Mouse (Mus musculus) frontal cortex, postnatal 14 days (tissue): ENCODE results near the gene Pck1.

Experiments used
- DNase-seq, 2 experiments: peaks; one replicate each; pipeline ENCODE4 v3.0.0; 2022; ENCODE audit warnings: low spot score in 2 of 2

Gene Pck1

DNA sequence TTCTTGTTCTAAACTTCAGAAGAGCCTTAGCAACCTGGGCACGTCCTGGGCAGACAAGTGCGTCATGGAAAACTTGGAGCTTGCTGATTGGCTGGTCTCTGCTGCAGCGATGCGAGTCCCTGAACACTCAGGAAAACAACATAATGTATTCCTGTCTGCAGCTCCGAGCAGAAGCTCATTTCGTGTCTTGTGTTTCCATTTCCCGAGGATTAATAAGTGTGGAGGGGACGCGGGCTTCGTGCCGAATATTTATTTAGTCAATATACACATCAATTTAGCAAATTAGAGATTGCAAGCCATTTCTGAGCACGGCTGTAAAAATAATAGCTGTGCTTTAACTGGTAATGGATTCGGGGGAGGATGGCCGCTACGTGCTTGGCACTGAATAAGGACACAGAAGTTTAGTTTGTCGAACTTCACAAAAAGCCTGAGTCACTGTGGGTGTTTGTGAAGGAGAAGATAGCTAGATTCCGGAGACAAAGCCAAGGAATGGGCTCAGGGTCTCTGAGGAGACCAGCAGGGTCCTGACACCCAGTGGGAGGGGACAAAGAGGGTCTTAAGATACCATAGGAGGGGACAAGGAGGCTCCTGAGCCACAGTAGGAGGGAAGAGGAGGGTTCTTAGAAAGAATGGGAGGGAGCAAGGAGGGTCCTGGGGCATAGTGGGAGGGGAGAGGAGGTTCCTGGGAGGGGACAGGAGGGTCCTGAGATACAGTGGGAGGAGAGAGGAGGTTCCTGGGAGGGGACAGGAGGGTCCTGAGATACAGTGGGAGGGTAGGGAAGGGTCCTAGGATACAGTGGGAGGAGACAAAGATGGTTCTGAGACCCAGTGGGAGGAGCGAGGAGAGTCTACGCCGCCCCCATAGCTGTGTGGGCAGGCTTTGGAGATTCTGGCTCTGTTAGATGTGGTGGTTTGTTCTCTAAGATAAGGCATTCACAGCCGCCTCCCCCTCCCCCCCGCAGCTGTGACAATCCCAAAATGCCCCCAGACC lies 21.0 kb downstream of the Pck1 start:
- DNase-seq = peak; percentile 69 to 79

- DNase-seq = peak; percentile 2 to 3
These were observed 21.7 kb downstream of the Pck1 start for GRCm38 (mm10) chr2:173174569-173174968.

GRCm38 (mm10) chr2:173175703-173176102 lies 22.9 kb downstream of the Pck1 start:
- peak in 1 of 2 experiments; percentile 6 for DNase-seq

GRCm38 (mm10) chr2:173177481-173177880 lies 24.6 kb downstream of the Pck1 start:
- no peak for DNase-seq

DNA sequence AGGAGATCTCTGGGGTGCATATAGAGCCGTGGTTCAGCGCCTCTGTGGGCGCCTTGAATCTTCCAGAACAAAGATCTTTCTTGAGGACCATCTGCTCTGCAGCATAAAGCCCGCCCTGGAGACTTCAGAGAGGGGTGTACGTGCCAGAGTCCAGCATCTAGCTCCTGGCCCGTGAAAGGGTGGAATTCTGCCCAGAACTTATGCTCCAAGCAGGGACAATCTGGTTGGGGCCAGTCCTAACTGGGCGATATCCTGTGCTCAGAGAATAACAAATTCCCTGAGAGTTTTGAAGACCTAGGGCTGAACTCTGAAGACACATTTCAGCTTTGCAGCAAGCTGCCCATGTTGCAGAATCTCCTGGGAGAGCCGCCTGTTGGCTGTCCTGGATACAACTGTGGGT lies 25.1 kb downstream of the Pck1 start:
- no peak for DNase-seq

DNA sequence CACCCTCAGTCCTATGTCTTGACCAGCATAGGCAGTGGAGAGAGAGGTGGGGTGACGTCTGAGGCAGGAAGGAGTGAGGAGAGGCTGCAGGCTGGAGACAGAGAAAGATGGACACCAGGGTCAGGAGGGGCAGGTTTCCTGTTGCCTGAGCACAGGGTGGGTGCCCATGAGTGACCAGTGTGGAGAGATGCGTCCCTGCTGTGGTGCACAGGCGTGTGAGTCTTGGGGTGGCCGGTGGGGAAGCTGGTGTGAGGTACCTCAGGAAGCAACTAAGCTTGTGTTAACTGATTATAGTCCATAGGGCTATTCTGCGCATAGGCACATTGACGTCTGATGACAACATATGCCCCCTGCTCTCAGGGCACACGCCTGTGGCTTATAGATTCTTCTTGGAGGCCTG lies 26.2 kb downstream of the Pck1 start:
- DNase-seq = no peak

DNA sequence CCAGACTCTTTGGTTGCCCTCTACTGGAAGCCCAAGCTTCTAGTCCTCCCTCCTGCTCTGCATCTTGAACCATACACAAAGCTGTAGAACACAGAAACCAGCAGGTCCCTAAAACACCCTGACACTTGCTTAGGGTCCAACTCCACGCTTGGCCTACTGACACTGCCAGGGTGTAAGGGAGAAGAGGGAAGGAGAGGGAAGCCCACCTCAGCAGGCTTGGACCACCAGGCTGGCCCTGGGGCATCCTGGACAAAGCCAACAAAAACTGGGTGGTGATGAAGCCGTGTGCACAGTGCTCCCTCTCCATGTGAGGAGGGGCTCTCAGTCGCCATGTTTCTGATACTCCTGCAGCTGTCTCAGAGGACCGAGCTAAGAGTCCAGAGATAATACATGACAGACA lies 27.2 kb downstream of the Pck1 start:
- DNase-seq = no peak

GRCm38 (mm10) chr2:173180721-173181388 lies 28.0 kb downstream of the Pck1 start:
- DNase-seq = no peak

DNA sequence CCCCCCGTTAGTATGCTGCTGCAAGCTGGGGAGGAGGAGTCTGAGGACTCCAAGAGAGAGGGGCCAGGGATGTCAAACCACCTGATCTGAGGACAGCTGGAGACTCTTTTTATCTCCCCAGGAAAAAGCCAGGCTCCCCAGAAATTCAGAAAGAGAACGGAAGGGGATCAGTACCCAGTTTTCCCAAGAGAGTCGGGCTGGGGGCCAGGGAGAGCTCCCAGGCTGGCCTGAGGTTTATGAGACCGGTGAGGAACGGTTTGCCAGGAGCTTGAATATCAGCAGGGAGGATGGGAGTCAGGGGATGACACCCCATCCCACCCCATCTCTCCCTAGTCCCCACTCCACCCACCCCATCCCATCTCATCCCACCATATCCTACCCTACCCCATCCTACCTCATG lies 28.6 kb downstream of the Pck1 start:
- no peak for DNase-seq

GRCm38 (mm10) chr2:173181901-173182300 lies 29.1 kb downstream of the Pck1 start:
- no peak for DNase-seq

GRCm38 (mm10) chr2:173182796-173183195 lies 29.9 kb downstream of the Pck1 start:
- no peak for DNase-seq

DNA sequence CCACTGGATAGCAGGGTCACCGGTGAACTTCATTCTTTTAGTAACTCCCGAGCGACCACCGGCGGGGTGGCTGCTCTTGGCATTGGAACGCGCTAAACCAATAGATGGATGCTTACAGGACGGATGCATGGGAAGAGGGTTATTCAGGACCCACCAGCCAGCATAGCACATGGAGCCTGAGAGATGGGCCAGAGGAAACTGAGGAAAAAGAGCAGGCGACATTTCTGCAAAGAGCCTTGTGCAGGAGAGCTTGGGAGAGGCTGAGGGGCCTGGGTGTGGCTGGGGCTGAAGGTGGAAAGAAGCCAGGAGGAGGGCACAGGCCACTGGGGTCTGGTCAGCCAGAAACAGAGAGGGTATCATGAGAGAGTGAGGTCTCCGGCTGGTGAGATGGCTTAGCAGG lies 30.5 kb downstream of the Pck1 start:
- no peak for DNase-seq

- DNase-seq = peak in 1 of 2 experiments; percentile 60
These were observed 31.1 kb downstream of the Pck1 start for GRCm38 (mm10) chr2:173183836-173184460.

- DNase-seq = no peak
These were observed 31.7 kb downstream of the Pck1 start for GRCm38 (mm10) chr2:173184475-173185080.

DNA sequence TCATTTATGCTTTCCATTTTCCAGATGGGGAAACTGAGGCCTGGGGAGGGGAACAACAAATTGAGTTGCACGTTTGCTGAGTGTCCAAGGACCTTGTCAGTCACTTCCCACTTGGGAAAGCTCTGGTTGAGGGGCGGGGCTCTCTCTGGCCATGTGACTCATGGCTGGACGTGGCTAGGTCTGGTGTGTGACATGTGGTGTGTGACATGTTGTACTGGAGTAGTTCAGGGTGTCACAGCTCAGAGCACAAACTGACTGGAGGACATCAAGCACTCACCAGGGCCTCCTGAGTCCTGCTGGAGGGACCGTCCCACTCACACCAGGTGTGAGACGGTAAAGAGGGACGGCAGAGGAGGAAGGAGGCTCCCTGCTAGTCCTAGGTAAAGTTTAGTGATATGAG lies 32.4 kb downstream of the Pck1 start:
- no peak for DNase-seq

- peak; percentile 63 to 83 for DNase-seq
These were observed 33.4 kb downstream of the Pck1 start for GRCm38 (mm10) chr2:173186047-173186943.

GRCm38 (mm10) chr2:173187182-173187855 lies 34.5 kb downstream of the Pck1 start:
- no peak for DNase-seq

DNA sequence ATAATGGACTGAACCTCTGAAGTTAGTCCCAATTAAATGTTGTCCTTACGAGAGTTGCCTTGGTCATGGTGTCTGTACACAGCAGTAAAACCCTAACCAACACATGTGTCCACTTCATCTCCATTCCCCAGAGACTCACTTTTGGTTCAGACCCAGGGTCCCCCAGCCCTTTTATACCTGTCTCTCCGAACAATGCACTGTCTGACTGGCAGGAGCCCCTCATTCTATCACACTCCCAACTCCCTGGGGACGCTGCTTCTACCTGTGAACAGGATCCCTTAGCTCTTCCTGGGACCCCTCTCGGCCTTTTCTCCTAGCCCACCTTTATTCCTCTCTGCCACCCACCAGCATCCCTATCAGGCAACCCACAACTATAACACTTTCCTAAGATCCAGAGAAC lies 41.9 kb downstream of the Pck1 start:
- DNase-seq = no peak

GRCm38 (mm10) chr2:173202924-173203689 lies 50.3 kb downstream of the Pck1 start:
- no peak for DNase-seq

DNA sequence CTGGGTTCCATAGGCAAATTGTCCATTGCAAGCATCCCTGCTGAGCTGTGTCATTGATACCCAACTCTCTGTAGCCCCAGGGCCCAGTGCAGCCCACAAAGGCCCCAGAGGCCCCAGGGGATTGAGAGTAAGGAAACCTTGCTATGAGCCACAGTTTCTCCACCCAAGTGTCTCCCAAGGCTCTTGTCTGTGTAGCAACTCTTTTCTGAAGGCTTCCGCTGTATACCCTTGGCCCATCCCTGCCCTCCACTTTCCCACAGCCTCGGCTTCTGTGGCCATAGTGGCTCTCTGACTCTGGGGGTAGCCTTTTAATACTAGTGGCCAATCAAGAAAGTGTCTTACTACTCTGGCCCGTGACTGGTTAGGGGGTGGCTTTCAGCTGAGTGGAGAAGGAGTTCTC lies 50.9 kb downstream of the Pck1 start:
- DNase-seq = no peak
